Mouse (Mus musculus) neural tube, embryonic 12.5 days (tissue): ENCODE results near the gene Esyt3. TPM values are rescaled to one million over a fixed set of nuclear protein-coding genes. Genes with fewer than 3 reads are reported as not detected.

ENCODE experiments used
- ATAC-seq: fragments of 200-750 bp; cut with Nextera tagmentation; 2 replicates; pipeline ENCODE4 v1.8.0; 2017; ENCODE audit warnings: low read depth, mild to moderate bottlenecking, moderate TSS enrichment, moderate library complexity; ENCODE audit not compliant: low FRiP score
- H3K27ac ChIP-seq: fragments of 300-500 bp; sonication (generic); 2 replicates; pipeline ENCODE4 v1.5.1; 2016
- H3K27me3 ChIP-seq: fragments of 300-500 bp; sonication (generic); replicated peaks from 2 replicates; pipeline ENCODE4 v1.6.1; 2016; ENCODE audit warnings: mild to moderate bottlenecking
- H3K36me3 ChIP-seq: fragments of 300-500 bp; sonication (generic); 2 replicates; pipeline ENCODE4 v1.6.1; 2016; ENCODE audit warnings: mild to moderate bottlenecking
- H3K4me1 ChIP-seq: fragments of 300-500 bp; sonication (generic); 2 replicates; pipeline ENCODE4 v1.6.1; 2016
- H3K4me2 ChIP-seq: fragments of 300-500 bp; sonication (generic); replicated peaks from 2 replicates; pipeline ENCODE4 v1.6.1; 2016; ENCODE audit warnings: mild to moderate bottlenecking
- H3K4me3 ChIP-seq: fragments of 300-500 bp; sonication (generic); 2 replicates; pipeline ENCODE4 v1.5.1; 2016
- H3K9ac ChIP-seq: fragments of 300-500 bp; sonication (generic); 2 replicates; pipeline ENCODE4 v1.6.1; 2016; ENCODE audit warnings: mild to moderate bottlenecking
- H3K9me3 ChIP-seq: fragments of 300-500 bp; sonication (generic); 2 replicates; pipeline ENCODE4 v1.6.1; 2016; ENCODE audit warnings: mild to moderate bottlenecking
- WGBS: fragments of 180-500 bp; shearing (Covaris S2); methylation state at CpG from one replicate; pipeline ENCODE4 v1.1.7; 2016; 5-methylcytosine and 5-hydroxymethylcytosine counted together
- polyA plus RNA-seq: library from polyadenylated mRNA; unstranded; fragments of >200 nt; fragmentation: Nextera tagmentation; extraction: Ambion mirVana; gene quantifications from 2 replicates; pipeline ENCODE4 v1.2.1, GENCODE M21; 2016

Esyt3 gene
- polyA plus RNA-seq, 1 experiment from 2014 or later, result 0.34 TPM

GRCm38 (mm10) chr9:99345351-99345792 is 13.0 kb downstream of the Esyt3 start:
- Histone ChIP-seq H3K27ac (no peak overlapping the region), H3K36me3 (no peaks in the 10 kb centered on the region), H3K4me1 (no peaks in the 10 kb centered on the region), H3K9me3 (peaks cover 5% of the 10 kb centered on the region; the same call in 1 of the 2 replicates), H3K4me2 (no peak overlapping the region), H3K9ac (no peak overlapping the region), H3K27me3 (no peaks in the 10 kb centered on the region), H3K4me3 (no peak overlapping the region)
- 47% methylated on average over 4 of the region's 4 CpGs for WGBS
- no peak for ATAC-seq

- Histone ChIP-seq H3K36me3 (no peaks in the 10 kb centered on the region), H3K4me1 (no peaks in the 10 kb centered on the region; the same call in 1 of the 2 replicates), H3K4me3 (no peak overlapping the region), H3K27me3 (no peaks in the 10 kb centered on the region), H3K9me3 (no peaks in the 10 kb centered on the region), H3K9ac (no peak overlapping the region), H3K4me2 (no peak overlapping the region), H3K27ac (no peak overlapping the region)
- no peak for ATAC-seq
- WGBS, result 89% methylated on average over 3 of the region's 3 CpGs
These were observed 16.8 kb downstream of the Esyt3 start for GRCm38 (mm10) chr9:99341600-99341999.

DNA sequence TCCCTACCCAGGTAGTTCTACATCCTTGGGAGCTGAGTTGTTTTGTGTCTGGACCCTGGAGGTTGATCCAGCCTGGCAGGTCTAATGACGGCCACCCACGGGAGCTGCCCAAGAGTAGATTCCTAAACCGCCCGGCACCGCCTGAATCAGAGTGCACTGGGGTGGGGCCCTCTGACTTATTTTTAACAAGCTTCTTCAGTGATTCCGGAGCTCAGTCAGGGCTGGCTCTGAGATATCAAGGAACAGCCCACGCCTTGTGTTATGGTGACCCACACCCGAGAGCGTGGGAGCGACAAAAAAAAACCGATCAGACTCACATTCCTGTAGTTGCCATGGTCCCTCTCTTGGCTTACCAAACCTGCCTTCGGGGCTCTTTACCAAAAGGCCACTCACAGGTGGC is 18.2 kb downstream of the Esyt3 start:
- 84% methylated on average over 12 of the region's 12 CpGs for WGBS
- no peaks in the 10 kb centered on the region for H3K36me3 ChIP-seq
- no peak overlapping the region for H3K4me3 ChIP-seq
- no peak overlapping the region for H3K9ac ChIP-seq
- H3K9me3 ChIP-seq, result no peaks in the 10 kb centered on the region
- ATAC-seq, result no peak
- no peaks in the 10 kb centered on the region for H3K27me3 ChIP-seq
- H3K27ac ChIP-seq, result no peak overlapping the region
- no peak overlapping the region for H3K4me2 ChIP-seq
- H3K4me1 ChIP-seq, result no peaks in the 10 kb centered on the region; the same call in 1 of the 2 replicates

DNA sequence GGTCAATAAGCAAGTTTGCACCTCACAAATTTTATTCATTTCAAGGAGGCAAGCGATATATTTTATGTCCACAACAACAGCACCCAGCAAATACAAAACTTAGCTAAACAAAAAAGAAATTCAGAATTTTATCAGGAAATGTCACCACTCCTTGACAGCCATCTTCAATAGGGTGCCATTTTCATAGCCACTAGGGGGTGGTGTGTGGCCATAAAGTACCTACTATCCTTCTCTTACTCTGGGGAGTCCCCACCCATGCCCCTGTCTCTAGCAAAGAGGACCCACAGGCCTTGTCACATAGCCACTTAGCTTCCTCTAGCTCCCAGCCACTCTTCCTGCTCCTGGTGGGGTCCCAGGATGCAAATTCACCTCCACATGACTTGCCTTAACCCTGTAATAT is 19.2 kb downstream of the Esyt3 start:
- Histone ChIP-seq H3K9me3 (no peaks in the 10 kb centered on the region), H3K27ac (no peak overlapping the region), H3K4me1 (no peaks in the 10 kb centered on the region; the same call in 1 of the 2 replicates), H3K9ac (no peak overlapping the region), H3K27me3 (no peaks in the 10 kb centered on the region), H3K4me2 (no peak overlapping the region), H3K4me3 (no peak overlapping the region), H3K36me3 (no peaks in the 10 kb centered on the region)
- WGBS, result 63% methylated on average over 1 of the region's 1 CpGs
- no peak for ATAC-seq

GRCm38 (mm10) chr9:99338293-99338692 is 20.1 kb downstream of the Esyt3 start:
- Histone ChIP-seq H3K9me3 (no peaks in the 10 kb centered on the region), H3K27ac (no peak overlapping the region), H3K36me3 (no peaks in the 10 kb centered on the region), H3K4me2 (no peak overlapping the region), H3K4me3 (no peak overlapping the region), H3K4me1 (no peaks in the 10 kb centered on the region; the same call in 1 of the 2 replicates), H3K27me3 (no peaks in the 10 kb centered on the region), H3K9ac (no peak overlapping the region)
- WGBS, result 94% methylated on average over 1 of the region's 1 CpGs
- ATAC-seq, result no peak

DNA sequence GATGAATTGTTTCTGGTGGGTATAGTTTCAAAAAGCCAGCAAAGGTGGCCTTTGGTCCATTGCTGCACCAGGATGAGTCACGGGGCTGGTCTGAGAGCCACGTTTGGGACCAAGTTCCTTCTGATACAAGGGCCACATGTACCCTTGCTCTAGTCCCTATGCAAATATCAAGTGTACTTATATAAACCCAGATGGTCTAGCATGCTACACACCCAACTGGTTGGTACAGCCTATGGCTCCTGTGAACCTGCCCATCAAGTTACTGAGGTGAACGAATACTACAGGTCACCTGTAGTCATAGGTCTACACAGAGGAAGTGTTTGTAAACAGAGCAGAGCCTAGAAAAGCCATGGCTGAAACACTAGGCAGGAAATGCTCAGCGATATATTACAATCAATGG is 21.8 kb downstream of the Esyt3 start:
- no peak for ATAC-seq
- Histone ChIP-seq H3K36me3 (no peaks in the 10 kb centered on the region), H3K9me3 (no peaks in the 10 kb centered on the region), H3K4me3 (no peak overlapping the region), H3K27me3 (no peaks in the 10 kb centered on the region), H3K4me1 (no peaks in the 10 kb centered on the region; the same call in 1 of the 2 replicates), H3K9ac (no peak overlapping the region), H3K27ac (no peak overlapping the region), H3K4me2 (no peak overlapping the region)
- WGBS, result 88% methylated on average over 4 of the region's 4 CpGs

GRCm38 (mm10) chr9:99326881-99327280 is 31.5 kb downstream of the Esyt3 start:
- Histone ChIP-seq H3K36me3 (no peaks in the 10 kb centered on the region), H3K9ac (no peak overlapping the region), H3K9me3 (no peaks in the 10 kb centered on the region), H3K4me3 (no peak overlapping the region), H3K27ac (no peak overlapping the region), H3K4me2 (no peak overlapping the region), H3K27me3 (no peaks in the 10 kb centered on the region), H3K4me1 (0 out of 2 replicates have a peak, but pooled peaks cover 3% of the 10 kb centered on the region)
- no peak for ATAC-seq
- WGBS, result 60% methylated on average over 4 of the region's 4 CpGs

DNA sequence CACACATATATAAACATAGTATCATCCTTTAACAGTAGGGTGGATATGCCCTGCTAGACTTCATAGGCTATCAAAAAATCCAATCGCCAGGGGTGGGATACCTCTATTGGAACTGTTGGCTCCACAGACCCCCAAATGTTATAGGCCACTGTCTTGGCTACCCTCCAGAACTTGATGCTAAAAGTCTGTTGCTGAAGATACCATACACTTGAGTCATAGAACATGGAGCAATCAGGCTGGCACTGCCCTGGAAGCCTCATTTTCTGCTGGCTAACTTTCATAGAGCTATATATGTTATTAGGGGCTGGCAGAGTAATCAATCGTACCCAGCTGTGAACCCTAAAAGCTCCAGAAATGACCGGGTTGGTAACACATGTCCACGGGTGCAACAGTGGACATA is 32.4 kb downstream of the Esyt3 start:
- H3K4me2 ChIP-seq, result no peak overlapping the region
- no peak overlapping the region for H3K9ac ChIP-seq
- H3K9me3 ChIP-seq, result no peaks in the 10 kb centered on the region
- no peak for ATAC-seq
- no peaks in the 10 kb centered on the region for H3K27me3 ChIP-seq
- H3K4me3 ChIP-seq, result no peak overlapping the region
- 0 out of 2 replicates have a peak, but pooled peaks cover 3% of the 10 kb centered on the region for H3K4me1 ChIP-seq
- no peaks in the 10 kb centered on the region for H3K36me3 ChIP-seq
- H3K27ac ChIP-seq, result no peak overlapping the region
- WGBS, result 81% methylated on average over 4 of the region's 4 CpGs

DNA sequence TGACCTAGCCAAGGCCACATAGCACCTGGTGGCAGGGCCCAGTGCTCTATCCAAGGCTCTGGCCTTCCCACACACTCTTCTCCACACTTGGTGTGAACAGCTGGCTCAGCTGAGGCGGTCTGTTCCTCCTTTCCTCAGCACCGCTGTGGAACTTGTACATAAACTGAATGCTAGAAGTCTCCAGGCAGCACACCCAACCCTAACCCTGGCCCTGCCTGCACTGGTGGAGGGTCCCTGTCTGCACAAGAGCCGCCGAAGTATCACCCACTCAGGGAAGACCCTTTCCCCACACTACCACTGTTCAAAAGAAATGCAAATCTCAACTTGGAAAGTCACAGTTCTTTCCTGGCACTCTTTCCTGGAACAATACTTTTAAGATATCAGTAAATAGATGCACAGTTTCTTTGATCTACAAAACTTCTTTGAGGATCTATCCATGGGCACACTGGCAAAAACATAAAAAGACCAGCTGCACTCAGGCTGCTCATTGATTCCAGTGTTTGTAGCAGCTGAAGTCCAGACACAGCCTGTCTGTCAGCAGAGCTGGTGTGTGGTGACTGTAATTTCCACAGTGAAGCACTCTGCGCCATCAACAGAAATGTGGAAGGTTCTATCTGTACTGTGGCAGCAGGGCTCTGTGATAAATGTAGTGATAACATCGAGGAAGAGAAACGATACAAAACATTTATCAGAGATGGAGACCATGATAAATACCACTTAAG is 33.0 kb downstream of the Esyt3 start:
- ATAC-seq, result no peak

GRCm38 (mm10) chr9:99320006-99320405 is 38.4 kb downstream of the Esyt3 start:
- Histone ChIP-seq H3K4me2 (no peak overlapping the region), H3K9ac (no peak overlapping the region), H3K27me3 (no peaks in the 10 kb centered on the region), H3K27ac (no peak overlapping the region), H3K36me3 (no peaks in the 10 kb centered on the region), H3K9me3 (no peaks in the 10 kb centered on the region), H3K4me1 (no peaks in the 10 kb centered on the region), H3K4me3 (no peak overlapping the region)
- WGBS, result 85% methylated on average over 8 of the region's 8 CpGs
- ATAC-seq, result no peak

More for the DNA sequence above, 33.0 kb downstream of the Esyt3 start:
- H3K4me3 ChIP-seq, result no peak overlapping the region
- WGBS, result 86% methylated on average over 7 of the region's 7 CpGs
- no peaks in the 10 kb centered on the region for H3K36me3 ChIP-seq
- no peaks in the 10 kb centered on the region for H3K9me3 ChIP-seq
- 0 out of 2 replicates have a peak, but pooled peaks cover 3% of the 10 kb centered on the region for H3K4me1 ChIP-seq
- H3K9ac ChIP-seq, result no peak overlapping the region
- no peak overlapping the region for H3K27ac ChIP-seq
- H3K27me3 ChIP-seq, result no peaks in the 10 kb centered on the region
- no peak overlapping the region for H3K4me2 ChIP-seq

DNA sequence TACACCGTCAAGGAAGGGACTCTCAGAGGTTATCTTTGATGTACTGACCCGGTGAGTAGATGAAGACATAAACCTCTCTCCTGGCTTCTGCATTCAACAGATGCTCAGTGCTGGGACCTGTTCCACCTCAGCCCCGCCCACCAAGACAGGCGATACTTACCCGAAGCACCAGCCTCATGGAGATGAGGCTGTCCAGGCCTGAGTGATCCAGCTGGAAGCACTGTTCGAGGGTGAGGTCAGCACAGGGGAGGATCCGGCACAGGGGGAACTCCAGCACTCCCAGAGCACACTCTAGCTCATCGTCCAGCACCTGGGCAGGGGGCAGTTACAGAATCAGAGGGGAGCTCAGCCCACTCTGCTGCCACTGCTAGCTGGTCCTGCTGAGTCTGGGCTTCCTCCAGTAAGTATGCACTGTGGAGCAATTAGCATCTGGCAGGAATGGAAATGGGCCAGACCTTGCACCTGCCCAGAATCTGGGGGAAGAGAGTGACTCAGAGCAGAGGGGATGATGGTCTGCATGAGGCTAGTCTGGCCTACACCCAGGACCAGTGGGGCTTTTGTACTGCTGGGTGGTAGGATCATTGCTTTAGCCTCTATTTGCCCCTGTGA is 38.9 kb downstream of the Esyt3 start:
- Histone ChIP-seq H3K36me3 (no peaks in the 10 kb centered on the region), H3K27me3 (no peaks in the 10 kb centered on the region), H3K4me1 (no peaks in the 10 kb centered on the region), H3K9me3 (no peaks in the 10 kb centered on the region), H3K9ac (no peak overlapping the region), H3K4me3 (no peak overlapping the region), H3K27ac (no peak overlapping the region), H3K4me2 (no peak overlapping the region)
- ATAC-seq, result no peak
- WGBS, result 71% methylated on average over 8 of the region's 8 CpGs

GRCm38 (mm10) chr9:99306226-99306625 is 52.1 kb downstream of the Esyt3 start:
- Histone ChIP-seq H3K36me3 (peaks cover 41% of the 10 kb centered on the region), H3K27ac (no peak overlapping the region), H3K27me3 (no peaks in the 10 kb centered on the region), H3K4me3 (no peak overlapping the region), H3K4me2 (no peak overlapping the region), H3K9ac (no peak overlapping the region), H3K4me1 (no peaks in the 10 kb centered on the region), H3K9me3 (no peaks in the 10 kb centered on the region)
- 88% methylated on average over 6 of the region's 6 CpGs for WGBS
- no peak for ATAC-seq
